Mouse (Mus musculus): ENCODE measurements at regions not wholly inside any gene's neighbourhood (a gene's known extent, or its start where the extent isn't known, plus 50 kb on each side); places are given as distances from the start of the nearest gene placed in this dataset.

DNA sequence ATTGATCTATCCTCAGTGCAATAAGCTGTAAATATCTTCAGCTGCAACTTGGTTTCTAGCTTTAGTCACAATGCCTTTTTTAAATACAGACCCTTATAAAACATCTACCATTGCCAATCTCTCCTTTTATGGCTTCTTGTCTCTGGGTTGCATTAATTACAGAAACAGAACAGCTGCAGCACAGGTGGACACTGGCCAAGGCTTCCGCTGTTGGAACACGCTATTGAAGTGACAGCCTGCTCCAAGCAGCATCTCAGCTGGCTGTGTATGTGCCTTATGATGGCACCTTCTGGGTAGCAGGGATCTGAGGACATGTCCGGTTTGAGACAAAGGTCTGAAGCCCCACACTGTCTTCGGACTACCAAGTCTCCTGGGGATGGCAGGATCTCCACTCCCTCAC is 207.1 kb upstream of the Plpp4 start:
- TF ChIP-seq USF1 (IDR thresholded peaks at IDR 0.05; ENCODE audit: low read depth) (no peak), CTCF (IDR thresholded peaks at IDR 0.05; ENCODE audit: control insufficient read depth, insufficient read depth, insufficient read length) (no peak), MAX (IDR thresholded peaks at IDR 0.05) (no peak), FOSL1 (IDR thresholded peaks at IDR 0.05; ENCODE audit: insufficient read depth, low read length, poor library complexity, severe bottlenecking) (no peak), MYOD1 (IDR thresholded peaks at IDR 0.05; ENCODE audit: control insufficient read depth, insufficient read length, low read depth) (no peak), MYOG (IDR thresholded peaks at IDR 0.05; ENCODE audit: control insufficient read depth, extremely low read depth, insufficient read length) (no peak)
